Mouse (Mus musculus): ENCODE results near the gene Trak1.

DNA sequence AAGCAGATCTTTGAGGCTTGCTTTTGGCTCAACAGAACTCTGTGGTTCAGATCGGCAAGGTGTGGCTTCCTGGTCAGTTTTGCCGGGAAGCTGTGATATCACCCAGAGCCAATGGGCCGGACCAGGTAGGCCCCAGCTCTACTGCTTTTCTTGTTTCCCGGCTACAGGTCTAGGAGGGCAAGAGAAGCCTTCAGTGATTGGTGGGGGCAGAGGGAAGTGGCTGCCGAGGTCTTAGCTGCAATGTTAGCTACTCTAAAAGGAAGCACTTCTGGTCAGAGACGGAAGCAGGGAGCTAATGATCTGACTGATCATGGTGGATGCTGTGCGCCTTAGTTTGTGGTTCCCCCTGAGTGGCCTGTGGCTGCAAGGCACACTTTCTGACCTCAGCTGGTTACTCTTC, 122.3 kb downstream of the Trak1 start:
- no peak for TF ChIP-seq NANOG (IDR thresholded peaks at IDR 0.05; ENCODE audit: borderline replicate concordance, low read length)
- no peak for TF ChIP-seq CTCF (conservative IDR thresholded peaks at IDR 0.05; ENCODE audit: low read length)
- no peak for TF ChIP-seq POU5F1 (IDR thresholded peaks at IDR 0.05; ENCODE audit: borderline replicate concordance, low read length)

All from E14TG2a.4 (cell line).